Mouse (Mus musculus) stomach, postnatal 0 days (tissue): ENCODE data around the gene Taz.

Experiments
- CTCF ChIP-seq: IDR thresholded peaks from 2 replicates; pipeline ENCODE4 v1.5.1; 2016; ENCODE audit warnings: antibody characterized with exemption, low read depth, mild to moderate bottlenecking, moderate library complexity
- EP300 ChIP-seq: optimal IDR thresholded peaks from 2 replicates; pipeline ENCODE3; 2016; ENCODE audit warnings: antibody characterized with exemption

DNA sequence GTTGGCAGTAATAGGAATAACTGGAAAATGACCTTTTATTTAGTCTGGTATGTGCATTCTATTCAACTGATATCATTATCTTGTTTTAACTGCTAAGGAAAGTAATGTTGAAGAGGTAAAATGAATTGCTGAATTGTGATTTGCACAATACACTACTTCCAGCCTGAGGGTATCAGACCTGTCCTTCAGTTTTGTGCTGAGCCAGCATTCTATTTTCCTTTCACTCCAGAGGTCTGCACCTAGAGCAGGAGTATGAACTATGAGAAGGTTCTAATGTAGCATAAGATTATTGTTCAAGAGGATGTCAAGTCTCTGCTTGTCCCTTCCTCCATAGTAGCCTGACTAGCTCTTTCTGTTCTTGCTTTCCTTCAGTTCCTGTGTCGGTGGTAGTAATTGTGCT lies 16.6 kb downstream of the Taz start:
- TF ChIP-seq EP300 (no peak), CTCF (no peak)
